Mouse (Mus musculus): ENCODE data around the gene Creb3l1.

DNA sequence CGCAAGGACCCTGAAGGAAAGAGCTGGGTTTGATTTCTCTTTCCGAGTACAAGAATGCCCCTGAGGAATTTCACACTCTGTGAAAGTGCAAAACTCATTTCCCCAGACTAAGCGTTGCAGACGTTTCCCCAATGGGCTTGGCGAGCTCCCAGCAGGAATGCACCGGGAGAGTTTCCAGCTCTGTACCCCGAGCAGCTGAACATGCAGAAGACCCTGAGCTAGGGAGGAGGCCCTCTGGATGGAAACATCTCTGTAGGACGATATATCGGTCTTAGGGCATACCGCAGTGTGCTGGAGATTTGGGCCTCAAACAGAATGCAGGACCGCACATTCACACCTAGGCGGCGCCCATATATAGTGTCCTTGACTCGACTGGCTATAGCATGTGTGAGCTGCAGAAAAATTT, 31.5 kb upstream of the Creb3l1 start:
- TF ChIP-seq CTCF (IDR thresholded peaks at IDR 0.05; ENCODE audit: extremely low read depth, insufficient read length, insufficient replicate concordance, low read depth, low read length) (peak; percentile 56; the same call in 1 of the 2 replicates), POLR2A (IDR thresholded peaks at IDR 0.05; ENCODE audit: low read depth, low read length) (no peak)

All from small intestine, adult 2 months (tissue).